ENCODE assay signal across 22 mouse cellular contexts in genomic region chr13:37220436-37220835, GRCm38 (mm10).
"Had no signal": no experiment of that assay in that cellular context is flagged by ENCODE, and none has a peak within 500 bp of the region (broad histone marks: within the 10 kb centered on the region; RNA-seq: fewer than 3 reads in every experiment).

No protein-coding gene starts in this region.

- ATAC-seq: liver, postnatal 0 days; midbrain, embryonic 15.5 days had no signal

- H3K4me2 ChIP-seq: kidney, embryonic 15.5 days; limb, embryonic 12.5 days; limb, embryonic 15.5 days; liver, embryonic 11.5 days; lung, embryonic 15.5 days; midbrain, embryonic 12.5 days; midbrain, embryonic 15.5 days; neural tube, embryonic 12.5 days; neural tube, embryonic 15.5 days; stomach, embryonic 15.5 days had no signal

- H3K27me3 ChIP-seq: kidney, embryonic 15.5 days; limb, embryonic 12.5 days; limb, embryonic 15.5 days; lung, embryonic 15.5 days; midbrain, embryonic 12.5 days; midbrain, embryonic 15.5 days; neural tube, embryonic 12.5 days; neural tube, embryonic 15.5 days; stomach, embryonic 15.5 days had no signal

- H3K36me3 ChIP-seq: kidney, embryonic 15.5 days; limb, embryonic 12.5 days; limb, embryonic 15.5 days; lung, embryonic 15.5 days; midbrain, embryonic 12.5 days; midbrain, embryonic 15.5 days; neural tube, embryonic 12.5 days; neural tube, embryonic 15.5 days; stomach, embryonic 15.5 days had no signal

- H3K4me3 ChIP-seq: kidney, embryonic 15.5 days; left cerebral cortex, adult 2 months; limb, embryonic 12.5 days; limb, embryonic 15.5 days; lung, embryonic 15.5 days; midbrain, embryonic 12.5 days; midbrain, embryonic 15.5 days; neural tube, embryonic 12.5 days; neural tube, embryonic 15.5 days; stomach, embryonic 15.5 days had no signal

- H3K4me1 ChIP-seq: kidney, embryonic 15.5 days; limb, embryonic 15.5 days; lung, embryonic 15.5 days; midbrain, embryonic 12.5 days; midbrain, embryonic 15.5 days; neural tube, embryonic 12.5 days; neural tube, embryonic 15.5 days; stomach, embryonic 15.5 days had no signal

- DNase-seq: kidney, adult 8-10 months; kidney, postnatal 10 days; kidney, postnatal 36 days; layer of hippocampus, postnatal 36 days; left cerebral cortex, postnatal 4 days; liver, postnatal 0 days; retina, postnatal 1 day; right cerebral cortex, postnatal 25 days; spleen, adult 18-20 months; thymus, postnatal 25 days had no signal

- H3K9me3 ChIP-seq: kidney, embryonic 15.5 days; limb, embryonic 12.5 days; limb, embryonic 15.5 days; lung, embryonic 15.5 days; midbrain, embryonic 12.5 days; midbrain, embryonic 15.5 days; neural tube, embryonic 12.5 days; neural tube, embryonic 15.5 days; stomach, embryonic 15.5 days had no signal

- H3K9ac ChIP-seq: kidney, embryonic 15.5 days; limb, embryonic 12.5 days; limb, embryonic 15.5 days; liver, embryonic 14.5 days; liver, postnatal 0 days; lung, embryonic 15.5 days; midbrain, embryonic 12.5 days; midbrain, embryonic 15.5 days; neural tube, embryonic 12.5 days; neural tube, embryonic 15.5 days; stomach, embryonic 15.5 days had no signal

- H3K27ac ChIP-seq: kidney, embryonic 15.5 days; left cerebral cortex, adult 2 months; limb, embryonic 12.5 days; limb, embryonic 15.5 days; liver, embryonic 14.5 days; lung, embryonic 15.5 days; midbrain, embryonic 12.5 days; midbrain, embryonic 15.5 days; neural tube, embryonic 12.5 days; neural tube, embryonic 15.5 days; stomach, embryonic 15.5 days had no signal
